Mouse (Mus musculus): ENCODE results near the gene Atp6v0b. TPM values are rescaled to one million over a fixed set of nuclear protein-coding genes. Genes with fewer than 3 reads are reported as not detected.

The Atp6v0b gene
- polyA plus RNA-seq, 1 experiment, result 232 TPM

DNA sequence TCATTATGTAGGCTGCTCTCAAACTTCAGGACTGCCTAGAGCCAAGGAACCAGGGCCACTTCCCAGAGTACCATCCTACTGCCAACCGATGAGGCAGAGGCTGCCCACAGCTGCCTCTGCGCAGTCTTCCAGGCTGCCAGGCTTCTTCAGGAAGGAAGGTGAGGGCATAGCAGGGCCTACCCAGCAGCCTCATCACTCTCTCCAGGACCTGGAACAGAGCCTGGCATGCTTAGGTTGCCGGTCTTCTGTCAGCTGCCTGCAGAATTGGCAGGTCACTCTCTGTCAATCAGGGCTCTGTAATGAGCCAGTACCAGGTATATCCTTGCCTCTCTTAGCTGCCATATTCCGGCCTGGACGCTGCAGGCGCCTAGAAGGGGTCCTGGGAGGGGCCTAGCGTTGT, 37.0 kb downstream of the Atp6v0b start:
- H3K4me3 ChIP-seq (ENCODE audit: control insufficient read depth, low read depth, low read length), result no peak overlapping the region
- TF ChIP-seq POLR2A (IDR thresholded peaks at IDR 0.05; ENCODE audit: control insufficient read depth, low read depth, low read length), result no peak
- TF ChIP-seq CTCF (IDR thresholded peaks at IDR 0.05; ENCODE audit: control insufficient read depth, insufficient read depth, insufficient replicate concordance, low read depth, low read length), result no peak
- H3K36me3 ChIP-seq (ENCODE audit: control insufficient read depth, insufficient read depth, low read length), result no peaks in the 10 kb centered on the region
- no peaks in the 10 kb centered on the region for H3K27me3 ChIP-seq (ENCODE audit: control insufficient read depth, insufficient read depth, low read length)
- no peaks in the 10 kb centered on the region for H3K4me1 ChIP-seq (ENCODE audit: control insufficient read depth, insufficient read depth, low read length)
- H3K27ac ChIP-seq (ENCODE audit: control insufficient read depth, insufficient read depth, low read depth, low read length), result no peak overlapping the region

DNA sequence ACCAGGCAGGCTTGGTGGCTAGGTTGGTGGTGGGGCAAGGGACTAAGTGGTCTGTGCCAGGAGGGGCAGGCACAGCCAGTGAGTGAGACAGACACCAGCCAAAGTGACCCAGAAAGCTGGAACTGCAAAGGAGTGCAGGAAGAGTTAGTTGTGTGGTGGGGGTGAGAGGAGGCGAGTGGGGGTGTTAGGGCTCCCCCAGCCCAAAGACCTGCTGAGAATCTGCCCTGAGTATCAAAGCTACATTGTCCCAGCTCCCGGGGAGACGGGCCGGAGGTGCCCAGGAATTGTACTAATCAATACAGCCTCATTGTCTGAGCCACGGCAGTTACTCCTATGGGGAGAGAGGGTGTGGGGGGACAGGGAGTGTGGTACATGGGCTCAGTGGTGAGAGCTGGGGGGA, 37.6 kb downstream of the Atp6v0b start:
- Histone ChIP-seq H3K4me3 (ENCODE audit: control insufficient read depth, low read depth, low read length) (no peak overlapping the region), H3K27ac (ENCODE audit: control insufficient read depth, insufficient read depth, low read depth, low read length) (no peak overlapping the region)
- no peak for TF ChIP-seq POLR2A (IDR thresholded peaks at IDR 0.05; ENCODE audit: control insufficient read depth, low read depth, low read length)
- no peak for TF ChIP-seq CTCF (IDR thresholded peaks at IDR 0.05; ENCODE audit: control insufficient read depth, insufficient read depth, insufficient replicate concordance, low read depth, low read length)

DNA sequence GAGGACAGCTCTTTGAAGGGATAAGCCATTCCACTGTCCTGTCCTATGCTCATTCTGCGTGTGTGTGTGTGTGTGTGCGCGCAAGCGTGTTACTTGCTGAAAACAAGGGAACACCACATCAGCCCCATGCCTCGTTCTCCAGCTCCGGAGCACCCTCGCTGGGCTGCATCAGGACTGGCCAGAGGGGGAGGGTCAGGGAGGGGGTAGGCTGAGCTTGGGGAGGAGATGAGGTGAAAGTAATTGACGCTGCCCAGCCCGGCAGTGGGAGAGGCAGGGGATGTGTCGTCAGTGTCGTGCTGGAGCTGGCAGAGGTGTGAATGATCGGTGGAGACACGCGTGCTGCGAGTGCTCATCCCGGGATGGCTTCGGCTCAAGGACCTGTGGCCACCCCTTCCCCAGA, 38.1 kb downstream of the Atp6v0b start:
- no peak overlapping the region for H3K27ac ChIP-seq (ENCODE audit: control insufficient read depth, insufficient read depth, low read depth, low read length)
- no peaks in the 10 kb centered on the region for H3K27me3 ChIP-seq (ENCODE audit: control insufficient read depth, insufficient read depth, low read length)
- TF ChIP-seq POLR2A (IDR thresholded peaks at IDR 0.05; ENCODE audit: control insufficient read depth, low read depth, low read length), result no peak
- TF ChIP-seq CTCF (IDR thresholded peaks at IDR 0.05; ENCODE audit: control insufficient read depth, insufficient read depth, insufficient replicate concordance, low read depth, low read length), result no peak
- H3K4me1 ChIP-seq (ENCODE audit: control insufficient read depth, insufficient read depth, low read length), result no peaks in the 10 kb centered on the region
- H3K4me3 ChIP-seq (ENCODE audit: control insufficient read depth, low read depth, low read length), result no peak overlapping the region
- no peaks in the 10 kb centered on the region for H3K36me3 ChIP-seq (ENCODE audit: control insufficient read depth, insufficient read depth, low read length)

More for the DNA sequence above, 37.6 kb downstream of the Atp6v0b start:
- H3K36me3 ChIP-seq (ENCODE audit: control insufficient read depth, insufficient read depth, low read length), result no peaks in the 10 kb centered on the region
- H3K4me1 ChIP-seq (ENCODE audit: control insufficient read depth, insufficient read depth, low read length), result no peaks in the 10 kb centered on the region
- H3K27me3 ChIP-seq (ENCODE audit: control insufficient read depth, insufficient read depth, low read length), result no peaks in the 10 kb centered on the region

DNA sequence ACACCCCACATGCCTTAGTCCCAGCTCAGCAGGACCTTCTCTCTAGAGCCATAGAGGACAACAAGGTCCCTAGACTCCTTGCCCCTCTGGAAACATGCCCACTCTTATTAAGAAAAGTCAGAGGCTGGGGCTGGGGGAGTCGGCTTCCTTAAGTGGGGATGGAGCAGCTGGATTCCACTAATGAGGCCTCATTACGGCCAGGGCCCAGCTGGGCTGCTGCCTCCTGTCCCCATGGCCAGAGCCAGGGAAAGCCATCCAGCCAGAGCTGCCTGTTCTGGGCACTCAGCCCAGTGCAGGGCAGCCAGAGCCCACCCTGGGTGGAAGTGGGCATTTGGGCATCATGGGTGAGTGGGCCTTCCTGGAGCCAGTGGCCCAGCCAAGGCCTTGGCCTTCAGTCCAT, 40.1 kb downstream of the Atp6v0b start:
- Histone ChIP-seq H3K27ac (ENCODE audit: control insufficient read depth, insufficient read depth, low read depth, low read length) (no peak overlapping the region), H3K27me3 (ENCODE audit: control insufficient read depth, insufficient read depth, low read length) (no peaks in the 10 kb centered on the region), H3K4me1 (ENCODE audit: control insufficient read depth, insufficient read depth, low read length) (no peaks in the 10 kb centered on the region), H3K4me3 (ENCODE audit: control insufficient read depth, low read depth, low read length) (no peak overlapping the region), H3K36me3 (ENCODE audit: control insufficient read depth, insufficient read depth, low read length) (no peaks in the 10 kb centered on the region)
- TF ChIP-seq POLR2A (IDR thresholded peaks at IDR 0.05; ENCODE audit: control insufficient read depth, low read depth, low read length) (no peak), CTCF (IDR thresholded peaks at IDR 0.05; ENCODE audit: control insufficient read depth, insufficient read depth, insufficient replicate concordance, low read depth, low read length) (no peak)

DNA sequence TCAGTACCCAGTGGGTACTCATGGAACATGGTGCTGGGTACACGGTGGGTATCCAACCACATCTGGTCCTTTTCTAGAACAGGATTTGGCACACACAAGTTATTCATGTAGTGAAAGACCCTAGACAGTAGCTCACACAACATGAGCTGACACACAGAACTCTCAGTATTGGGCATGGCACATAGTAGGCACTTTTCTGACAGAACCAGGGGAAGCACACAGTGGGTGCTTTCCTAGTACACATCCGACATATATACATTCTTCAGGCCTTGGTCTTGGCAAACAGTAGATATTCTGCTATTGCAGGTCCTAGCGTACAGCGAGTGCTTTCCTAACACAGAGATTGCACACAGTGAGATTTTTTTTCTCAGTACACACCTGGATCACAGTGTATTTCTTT, 40.9 kb downstream of the Atp6v0b start:
- Histone ChIP-seq H3K36me3 (ENCODE audit: control insufficient read depth, insufficient read depth, low read length) (no peaks in the 10 kb centered on the region), H3K4me1 (ENCODE audit: control insufficient read depth, insufficient read depth, low read length) (no peaks in the 10 kb centered on the region), H3K4me3 (ENCODE audit: control insufficient read depth, low read depth, low read length) (no peak overlapping the region), H3K27ac (ENCODE audit: control insufficient read depth, insufficient read depth, low read depth, low read length) (no peak overlapping the region), H3K27me3 (ENCODE audit: control insufficient read depth, insufficient read depth, low read length) (no peaks in the 10 kb centered on the region)
- TF ChIP-seq CTCF (IDR thresholded peaks at IDR 0.05; ENCODE audit: control insufficient read depth, insufficient read depth, insufficient replicate concordance, low read depth, low read length) (no peak), POLR2A (IDR thresholded peaks at IDR 0.05; ENCODE audit: control insufficient read depth, low read depth, low read length) (no peak)

DNA sequence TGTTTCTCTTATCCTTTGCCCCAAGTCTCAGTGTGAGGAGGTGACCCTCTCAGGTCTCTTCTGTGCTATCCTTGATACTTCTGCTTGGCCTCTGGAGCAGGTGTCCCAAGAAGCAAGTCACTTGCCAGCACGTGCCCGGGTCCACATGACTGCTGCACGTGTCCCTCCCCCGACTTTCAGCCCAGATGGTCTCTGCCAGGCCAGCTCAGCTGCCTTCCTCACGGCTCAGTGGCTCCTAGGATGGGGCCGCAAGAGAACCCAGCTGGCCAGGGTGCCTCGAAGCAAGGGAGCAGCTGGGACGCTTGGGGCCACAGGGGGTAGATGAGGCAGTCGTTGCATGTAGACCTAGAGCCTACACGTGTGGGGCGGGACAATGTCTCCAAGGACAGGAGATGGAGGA, 41.8 kb downstream of the Atp6v0b start:
- Histone ChIP-seq H3K4me3 (ENCODE audit: control insufficient read depth, low read depth, low read length) (no peak overlapping the region), H3K27ac (ENCODE audit: control insufficient read depth, insufficient read depth, low read depth, low read length) (no peak overlapping the region), H3K4me1 (ENCODE audit: control insufficient read depth, insufficient read depth, low read length) (no peaks in the 10 kb centered on the region), H3K36me3 (ENCODE audit: control insufficient read depth, insufficient read depth, low read length) (no peaks in the 10 kb centered on the region), H3K27me3 (ENCODE audit: control insufficient read depth, insufficient read depth, low read length) (no peaks in the 10 kb centered on the region)
- TF ChIP-seq CTCF (IDR thresholded peaks at IDR 0.05; ENCODE audit: control insufficient read depth, insufficient read depth, insufficient replicate concordance, low read depth, low read length), result no peak
- no peak for TF ChIP-seq POLR2A (IDR thresholded peaks at IDR 0.05; ENCODE audit: control insufficient read depth, low read depth, low read length)

DNA sequence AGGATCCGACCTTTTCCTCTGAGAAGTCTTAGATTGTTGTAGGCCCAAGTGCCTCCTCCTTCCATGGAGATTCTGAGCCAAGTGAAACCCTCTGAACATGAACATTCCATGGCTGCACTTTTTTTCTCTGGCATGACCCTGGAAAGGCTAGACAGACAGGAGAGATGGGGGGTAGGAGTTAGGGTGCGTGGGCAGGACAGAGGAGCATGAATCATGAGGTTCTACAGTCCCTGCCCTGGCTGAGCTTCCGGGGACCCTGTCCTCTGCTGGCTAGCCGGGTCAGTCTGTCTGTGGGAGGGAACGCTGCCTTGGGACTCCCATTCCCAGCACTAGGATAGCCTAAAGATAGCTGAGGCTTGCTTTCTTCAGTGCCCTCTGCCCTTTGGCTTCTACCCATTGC, 42.7 kb downstream of the Atp6v0b start:
- Histone ChIP-seq H3K4me3 (ENCODE audit: control insufficient read depth, low read depth, low read length) (no peak overlapping the region), H3K27ac (ENCODE audit: control insufficient read depth, insufficient read depth, low read depth, low read length) (no peak overlapping the region), H3K27me3 (ENCODE audit: control insufficient read depth, insufficient read depth, low read length) (no peaks in the 10 kb centered on the region), H3K4me1 (ENCODE audit: control insufficient read depth, insufficient read depth, low read length) (no peaks in the 10 kb centered on the region), H3K36me3 (ENCODE audit: control insufficient read depth, insufficient read depth, low read length) (no peaks in the 10 kb centered on the region)
- TF ChIP-seq CTCF (IDR thresholded peaks at IDR 0.05; ENCODE audit: control insufficient read depth, insufficient read depth, insufficient replicate concordance, low read depth, low read length), result no peak

DNA sequence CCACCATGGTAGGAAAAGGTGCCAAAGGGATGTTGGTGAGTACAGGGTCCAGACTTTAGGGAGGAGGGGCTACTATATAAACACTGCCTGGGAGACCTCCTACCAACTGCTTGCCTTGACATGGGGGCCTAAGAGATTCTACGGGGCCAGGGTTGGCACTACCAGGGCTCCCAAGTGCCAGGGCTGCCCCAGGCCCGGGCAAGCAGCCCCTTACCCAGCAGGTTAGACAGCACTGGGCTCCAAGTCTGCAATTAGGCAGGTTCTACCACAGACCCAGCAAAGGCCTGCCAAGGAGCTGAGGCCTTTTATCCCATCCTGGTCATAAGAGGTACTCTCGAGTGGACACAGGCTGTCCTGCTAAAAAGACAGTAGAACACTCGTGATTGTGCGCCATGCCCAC, 44.0 kb downstream of the Atp6v0b start:
- TF ChIP-seq POLR2A (IDR thresholded peaks at IDR 0.05; ENCODE audit: control insufficient read depth, low read depth, low read length) (no peak), CTCF (IDR thresholded peaks at IDR 0.05; ENCODE audit: control insufficient read depth, insufficient read depth, insufficient replicate concordance, low read depth, low read length) (no peak)
- H3K4me3 ChIP-seq (ENCODE audit: control insufficient read depth, low read depth, low read length), result no peak overlapping the region
- no peaks in the 10 kb centered on the region for H3K27me3 ChIP-seq (ENCODE audit: control insufficient read depth, insufficient read depth, low read length)
- no peak overlapping the region for H3K27ac ChIP-seq (ENCODE audit: control insufficient read depth, insufficient read depth, low read depth, low read length)
- H3K4me1 ChIP-seq (ENCODE audit: control insufficient read depth, insufficient read depth, low read length), result no peaks in the 10 kb centered on the region
- no peaks in the 10 kb centered on the region for H3K36me3 ChIP-seq (ENCODE audit: control insufficient read depth, insufficient read depth, low read length)
